Mouse (Mus musculus) yolk sac, embryonic 10.5 days (tissue): ENCODE data around the gene Paqr4.
A peak's percentile ranks its signal among the peaks of the same experiment; 100 is the strongest.

Experiments
- DNase-seq: peaks from one replicate; pipeline ENCODE4 v3.0.0-alpha.2; 2017; ENCODE audit warnings: low spot score

Paqr4 gene

DNA sequence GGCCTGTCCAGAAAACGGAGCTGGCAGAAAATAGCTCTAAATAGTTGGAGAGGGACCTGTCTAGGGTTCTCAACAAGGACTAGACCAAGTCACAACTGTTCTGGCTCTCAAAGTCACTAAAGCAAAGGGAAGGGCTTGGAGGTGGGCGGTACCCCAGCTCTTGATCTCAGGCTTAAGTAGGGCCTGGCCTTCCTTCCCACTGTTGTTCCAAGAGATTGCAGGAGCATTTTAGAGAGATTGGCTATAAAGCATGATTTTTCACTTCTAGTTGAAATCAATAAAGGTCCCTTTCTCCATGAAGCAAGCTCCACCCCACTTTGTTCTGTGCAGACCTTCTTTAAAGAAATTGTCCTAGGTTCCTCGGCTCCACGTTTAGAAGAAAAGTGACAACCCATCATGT lies 15.2 kb downstream of the Paqr4 start:
- DNase-seq, result no peak

GRCm38 (mm10) chr17:23722376-23723125 lies 18.1 kb downstream of the Paqr4 start, which contains the start of gene 1520401A03Rik:
1520401A03Rik (minus strand) TSS chr17:23722783.
- no peak for DNase-seq

DNA sequence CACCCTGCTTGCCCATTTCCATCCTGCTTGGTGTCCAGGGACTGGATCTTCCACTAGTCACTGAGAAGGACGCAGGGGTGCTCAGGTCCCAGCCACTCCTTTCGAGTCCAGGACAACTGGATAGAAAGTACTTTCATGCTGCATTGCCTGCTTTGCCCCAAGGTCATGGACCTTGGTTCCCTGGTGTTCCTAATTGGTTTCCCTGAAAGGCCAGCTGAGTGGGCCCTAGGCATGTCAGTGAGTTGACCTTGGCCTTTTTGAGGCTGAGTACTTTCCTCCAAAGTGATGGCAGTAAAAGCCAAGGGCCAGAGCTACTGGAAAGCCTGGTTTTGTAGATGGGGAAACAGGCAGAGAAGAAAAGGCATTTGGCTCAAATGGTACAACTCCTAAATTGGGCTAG lies 18.8 kb downstream of the Paqr4 start:
- no peak for DNase-seq

GRCm38 (mm10) chr17:23719455-23719854 lies 21.2 kb downstream of the Paqr4 start:
- no peak for DNase-seq

- DNase-seq, result no peak
Observed at GRCm38 (mm10) chr17:23717003-23717402, 23.7 kb downstream of the Paqr4 start.

DNA sequence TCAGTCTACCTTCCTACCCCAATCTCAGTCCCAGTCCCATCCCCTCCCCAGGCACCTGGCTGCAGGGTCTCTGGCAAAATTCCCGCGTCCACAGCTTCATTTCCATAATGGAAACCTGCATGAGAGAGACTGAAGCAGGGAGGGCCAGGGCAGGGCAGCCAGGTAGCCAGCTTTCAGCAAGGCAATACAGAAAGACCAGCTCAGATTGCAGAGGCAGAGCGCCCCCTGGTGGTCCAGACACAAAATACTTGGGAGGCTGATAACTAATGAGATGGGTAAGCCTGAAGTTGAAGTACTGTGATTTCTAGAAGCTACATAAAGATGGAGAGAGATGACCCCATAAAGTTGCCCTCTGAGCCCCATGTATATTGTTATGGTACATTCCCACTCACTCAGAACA lies 34.5 kb downstream of the Paqr4 start:
- DNase-seq, result peak; percentile 51

DNA sequence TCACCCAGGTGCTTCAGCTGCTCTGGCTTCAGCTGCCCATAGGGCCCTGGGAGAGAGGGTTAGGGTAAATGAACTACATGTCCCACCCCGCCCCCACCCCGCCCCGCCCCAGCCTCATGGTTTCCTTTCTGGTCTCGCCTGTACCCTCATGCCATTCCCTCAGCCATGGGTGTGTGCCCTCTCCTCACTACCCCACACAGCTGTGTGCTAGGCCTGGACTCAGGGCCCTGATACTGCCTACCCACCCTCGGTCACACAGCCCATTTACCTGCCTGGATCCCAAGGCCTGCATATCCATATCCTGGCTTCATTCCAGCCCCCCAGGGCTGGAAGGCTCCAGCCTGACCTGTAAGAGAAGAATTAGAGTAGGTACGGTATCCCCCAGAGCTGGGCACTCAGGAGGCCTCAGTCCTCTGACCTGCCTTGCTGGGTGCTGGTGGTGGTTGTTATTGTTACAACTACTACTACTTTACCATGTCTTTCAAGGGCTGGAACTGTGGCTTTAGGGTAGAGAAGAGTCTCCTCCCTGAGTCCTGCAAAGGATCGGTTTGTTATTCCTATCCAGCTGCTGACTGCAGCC lies 35.1 kb downstream of the Paqr4 start:
- no peak for DNase-seq

GRCm38 (mm10) chr17:23704741-23705140 lies 35.9 kb downstream of the Paqr4 start:
- no peak for DNase-seq

- DNase-seq, result no peak
Observed at GRCm38 (mm10) chr17:23703301-23703700, 37.4 kb downstream of the Paqr4 start.

DNA sequence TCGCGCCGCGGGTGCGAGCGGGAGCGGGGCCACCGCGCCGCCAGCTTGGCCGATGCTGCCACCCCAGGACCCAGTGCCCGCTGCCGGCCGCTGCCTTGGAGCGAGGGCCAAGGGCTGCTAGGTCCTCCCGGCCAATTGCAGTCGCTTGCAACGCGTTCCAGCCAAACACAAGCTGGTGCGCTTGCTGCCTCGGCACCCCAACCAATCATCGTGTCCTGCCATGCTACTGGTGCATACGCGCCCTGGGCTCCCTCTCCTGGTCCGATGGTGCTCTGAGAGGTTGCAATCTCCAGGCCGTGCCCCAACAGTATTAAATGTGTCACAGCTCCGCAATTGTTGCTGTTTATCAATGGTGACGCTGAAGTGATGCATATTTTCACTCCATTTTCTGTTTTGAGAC lies 40.6 kb downstream of the Paqr4 start:
- peak; percentile 81 for DNase-seq

GRCm38 (mm10) chr17:23699131-23700077 lies 41.3 kb downstream of the Paqr4 start:
- DNase-seq, result peak; percentile 32

DNA sequence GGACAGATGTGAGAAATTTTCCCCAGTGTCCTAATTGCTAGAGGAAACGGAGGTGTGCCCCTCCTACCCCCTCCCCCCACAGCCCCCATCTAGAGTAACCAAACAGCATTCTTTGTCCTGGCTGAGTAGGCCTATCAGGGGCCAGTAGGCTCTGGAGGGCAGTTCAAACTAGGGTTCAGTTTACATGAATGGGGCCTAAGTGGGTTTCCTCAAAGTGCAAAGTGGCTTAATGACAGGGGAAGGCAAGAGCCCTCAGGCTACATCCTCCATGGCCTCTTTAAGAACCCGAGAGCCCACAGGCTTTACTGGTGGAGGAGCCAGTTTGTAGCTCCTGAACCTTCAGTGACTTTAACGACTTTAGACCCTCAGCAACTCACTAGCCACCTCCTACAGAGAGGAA lies 44.9 kb downstream of the Paqr4 start:
- DNase-seq, result no peak

DNA sequence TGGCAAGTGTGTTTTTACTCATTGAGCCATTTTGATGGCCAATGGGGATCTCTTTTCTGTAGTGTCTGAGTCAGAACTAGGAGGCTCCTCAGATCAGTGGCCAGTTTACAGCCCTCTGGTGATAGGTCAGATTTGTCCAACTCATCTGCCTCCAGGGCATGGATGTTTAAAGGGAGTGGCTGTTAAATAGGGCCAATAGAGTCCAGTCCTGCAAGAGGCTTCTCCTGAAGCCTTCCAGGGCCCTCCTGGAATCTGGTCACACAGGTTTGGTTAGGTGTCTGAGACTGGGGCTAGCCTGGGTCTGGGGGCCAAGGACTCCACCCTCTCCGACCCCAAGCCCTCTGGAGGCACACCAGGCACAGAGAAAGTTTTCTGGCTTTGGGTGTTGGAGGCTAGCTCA lies 46.2 kb downstream of the Paqr4 start:
- no peak for DNase-seq
